Mouse (Mus musculus) NIH3T3 (cell line): ENCODE results near the gene Dnajb13.
"Not testable (repeated sequence)": the region's sequence is repeated elsewhere in the genome, so short reads cannot be mapped to it uniquely, and the experiment has no call there.

Experiments used
- DNase-seq: peaks from one replicate; pipeline ENCODE4 v3.0.0-alpha.2; 2012; ENCODE audit warnings: low read depth

The Dnajb13 gene

DNA sequence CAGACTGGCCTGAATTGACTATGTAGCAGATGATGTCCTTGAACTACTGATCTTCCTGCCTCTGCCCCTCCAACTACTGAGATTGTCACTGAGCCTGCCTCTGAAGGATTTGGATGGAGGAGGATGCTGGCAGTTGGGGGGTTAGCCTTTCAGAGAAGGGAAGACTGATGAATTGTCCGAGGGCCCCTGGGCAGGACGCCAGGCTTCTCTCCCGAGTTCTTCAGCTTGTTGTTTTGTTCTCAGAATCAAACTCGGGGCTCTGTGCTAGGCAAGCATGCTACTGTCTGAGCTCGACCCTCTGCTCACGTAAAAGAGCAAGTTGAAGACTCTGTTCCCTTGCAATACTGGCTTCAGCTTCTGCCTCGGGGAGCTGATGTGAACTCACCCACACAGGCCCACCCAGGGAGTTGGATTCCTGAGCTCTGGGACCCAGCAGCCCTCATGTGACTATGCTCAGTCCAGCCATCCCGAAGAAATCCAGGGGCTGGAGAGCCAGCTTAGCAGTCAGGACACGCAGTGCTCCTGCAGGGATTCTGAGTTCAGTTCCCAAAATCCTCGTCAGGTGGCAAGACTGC, 26.2 kb downstream of the Dnajb13 start:
- DNase-seq: peak; percentile 56

DNA sequence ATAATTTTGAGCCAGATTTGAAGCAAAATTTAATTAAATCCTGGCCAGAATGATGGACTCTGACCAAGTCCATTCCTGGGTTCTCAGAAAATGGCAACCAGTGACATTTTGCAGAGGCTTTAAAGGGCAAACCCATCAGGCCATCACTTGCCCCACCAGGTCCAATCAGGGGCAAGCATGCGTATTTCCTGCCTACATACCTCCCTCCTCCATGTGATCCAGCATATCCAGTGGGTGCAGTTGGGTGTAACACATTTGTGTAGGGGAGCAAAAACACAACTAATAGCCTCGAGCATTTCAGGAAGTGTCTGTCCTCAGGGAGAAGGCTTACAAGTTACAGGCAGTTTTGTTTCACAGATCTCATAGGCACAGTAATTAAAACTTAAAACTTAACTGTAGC, 27.5 kb downstream of the Dnajb13 start:
- DNase-seq: no peak

DNA sequence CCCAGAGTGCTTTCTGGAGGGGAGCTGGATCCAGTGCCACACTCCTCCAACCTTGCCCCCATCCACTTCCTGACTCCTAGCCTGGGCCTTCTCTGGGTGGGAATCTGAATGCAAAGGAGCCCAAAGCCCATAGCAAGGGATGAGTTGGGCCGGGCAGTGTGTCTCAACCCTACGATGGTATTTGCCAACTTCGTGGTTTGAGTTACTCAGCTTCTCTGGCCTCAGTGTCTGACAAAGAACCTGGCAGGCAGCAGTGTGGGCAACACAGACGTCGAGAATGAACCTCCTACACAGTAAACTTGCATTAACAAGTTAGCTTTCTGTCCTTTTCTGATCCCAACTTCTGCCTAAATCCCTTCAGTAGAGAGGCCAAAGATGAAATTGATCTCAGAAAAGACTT, 30.3 kb downstream of the Dnajb13 start:
- peak; percentile 80 for DNase-seq

DNA sequence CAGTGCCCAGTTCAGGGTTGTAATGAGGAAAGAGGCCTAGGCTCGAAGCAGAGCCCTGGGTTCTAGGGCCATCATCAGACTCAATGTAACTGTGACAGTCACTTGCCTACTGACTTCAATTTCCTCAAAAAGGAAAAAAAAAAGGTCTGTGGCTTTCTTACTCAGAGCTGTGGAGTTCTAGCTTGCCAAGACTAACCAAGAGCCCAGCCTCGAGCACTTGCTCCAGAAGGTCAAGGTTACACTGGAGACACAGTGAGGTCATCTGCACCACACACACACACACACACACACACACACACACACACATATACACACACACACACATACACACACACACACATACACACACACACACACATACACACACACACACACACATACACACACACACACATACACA, 32.7 kb downstream of the Dnajb13 start:
- DNase-seq: not testable (repeated sequence)

DNA sequence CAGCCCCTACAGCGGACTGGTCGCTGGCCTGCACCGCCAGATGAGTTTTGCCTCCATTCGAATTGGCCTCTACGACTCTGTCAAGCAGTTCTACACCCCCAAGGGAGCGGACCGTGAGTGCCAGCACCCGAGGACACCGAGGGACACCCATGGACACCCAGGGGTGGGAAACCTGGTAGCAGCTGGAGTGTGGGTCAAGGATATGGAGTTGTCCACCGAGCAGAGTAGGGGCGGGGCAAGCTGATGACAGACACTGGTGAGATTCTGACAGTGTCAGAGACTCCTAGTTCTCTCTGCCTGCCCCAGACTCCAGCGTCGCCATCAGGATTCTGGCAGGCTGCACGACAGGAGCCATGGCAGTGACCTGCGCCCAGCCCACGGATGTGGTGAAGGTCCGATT, 34.6 kb downstream of the Dnajb13 start:
- DNase-seq: no peak

DNA sequence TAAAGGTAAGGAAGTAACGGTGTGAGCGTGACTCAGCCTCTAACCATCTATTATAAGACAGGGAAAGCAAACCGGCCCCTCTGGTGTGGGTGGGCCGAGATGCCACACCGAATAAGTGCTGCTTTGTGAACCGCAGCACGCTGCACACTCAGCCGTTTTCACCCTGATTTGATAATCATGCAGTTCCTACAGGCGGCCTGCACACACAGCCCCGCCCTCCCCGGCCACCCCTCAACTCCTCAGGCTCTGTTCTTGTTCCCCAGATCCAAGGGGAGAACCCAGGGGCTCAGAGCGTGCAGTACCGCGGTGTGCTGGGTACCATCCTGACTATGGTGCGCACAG, 35.0 kb downstream of the Dnajb13 start:
- no peak for DNase-seq

DNA sequence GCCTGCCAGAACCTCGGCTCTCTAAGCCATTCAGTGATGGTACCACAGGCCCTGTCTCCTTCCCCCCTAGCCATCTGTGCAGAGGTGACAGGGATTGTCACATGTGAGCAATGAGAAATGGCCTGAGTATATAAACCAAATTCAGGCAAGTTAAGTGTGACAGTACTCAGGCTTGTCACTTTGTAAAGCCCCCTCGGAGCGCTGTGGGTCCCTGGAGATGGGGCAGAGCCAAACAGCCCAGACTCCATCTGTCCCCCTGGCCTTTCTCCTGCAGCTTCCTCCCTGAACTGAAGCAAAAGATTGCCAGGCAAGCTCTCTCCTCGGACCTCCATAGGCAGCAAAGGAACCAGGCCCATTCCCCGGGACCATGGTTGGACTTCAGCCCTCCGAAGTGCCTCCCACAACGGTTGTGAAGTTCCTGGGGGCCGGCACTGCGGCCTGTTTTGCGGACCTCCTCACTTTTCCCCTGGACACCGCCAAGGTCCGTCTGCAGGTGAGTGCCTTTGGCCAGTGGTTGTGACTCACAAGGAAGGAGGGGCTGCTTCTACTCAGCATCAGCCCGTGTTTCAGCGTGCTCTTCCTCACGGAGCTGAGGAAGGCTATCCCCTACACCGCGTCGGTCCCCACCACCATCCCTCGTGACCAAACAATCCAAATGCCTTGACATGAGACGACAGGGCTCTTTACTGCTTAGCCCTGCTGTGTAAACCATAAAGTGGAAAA, 35.5 kb downstream of the Dnajb13 start:
- no peak for DNase-seq

DNA sequence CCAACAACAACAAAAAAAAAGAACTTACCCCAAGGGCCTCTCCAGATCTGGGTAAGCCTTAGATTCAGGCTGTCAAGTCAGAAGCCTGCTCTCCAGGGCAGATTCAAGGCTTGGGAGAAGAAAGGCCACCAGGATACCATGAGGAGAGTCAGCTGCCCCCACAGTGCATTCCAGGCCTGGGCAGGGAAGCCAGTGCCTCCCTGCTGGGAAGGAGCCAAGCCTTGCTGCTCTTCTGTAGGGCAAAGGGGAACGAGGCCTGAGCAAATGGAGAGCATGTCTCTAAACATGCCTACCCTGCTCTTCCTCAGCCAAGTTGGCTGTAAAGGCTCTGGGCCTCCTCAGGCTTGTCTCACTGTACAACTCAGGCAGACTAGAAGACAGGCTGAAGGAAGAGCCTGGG, 40.1 kb downstream of the Dnajb13 start:
- peak; percentile 70 for DNase-seq

DNA sequence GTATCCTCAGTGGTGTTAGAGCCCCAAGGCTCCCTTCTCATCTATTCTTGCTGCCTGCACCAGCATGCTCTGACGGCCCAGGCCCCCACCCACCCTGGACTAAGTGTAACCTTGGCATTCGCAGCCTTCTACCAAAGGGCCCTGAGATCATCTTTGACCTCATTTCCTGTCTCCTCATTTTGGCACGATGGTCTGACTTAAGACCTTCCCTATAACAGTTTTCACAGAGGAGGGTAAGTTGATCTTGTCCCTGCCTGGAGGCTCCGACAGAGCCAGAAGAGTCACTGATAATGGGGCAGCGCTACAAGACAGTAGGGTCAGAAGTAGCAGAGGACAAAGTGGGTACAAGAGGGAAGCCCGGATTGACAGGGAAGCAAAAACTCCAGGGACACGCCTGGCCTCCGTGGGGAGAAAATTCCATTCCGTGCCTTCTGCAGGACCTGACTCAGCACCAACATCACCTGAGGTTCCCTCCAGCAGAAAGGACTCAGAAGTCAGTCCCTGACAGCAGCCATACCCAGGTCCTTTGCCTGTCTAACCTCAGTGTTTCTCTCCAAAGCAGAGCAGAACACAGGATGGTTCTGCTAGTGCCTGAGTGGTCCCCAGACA, 40.8 kb downstream of the Dnajb13 start:
- no peak for DNase-seq

DNA sequence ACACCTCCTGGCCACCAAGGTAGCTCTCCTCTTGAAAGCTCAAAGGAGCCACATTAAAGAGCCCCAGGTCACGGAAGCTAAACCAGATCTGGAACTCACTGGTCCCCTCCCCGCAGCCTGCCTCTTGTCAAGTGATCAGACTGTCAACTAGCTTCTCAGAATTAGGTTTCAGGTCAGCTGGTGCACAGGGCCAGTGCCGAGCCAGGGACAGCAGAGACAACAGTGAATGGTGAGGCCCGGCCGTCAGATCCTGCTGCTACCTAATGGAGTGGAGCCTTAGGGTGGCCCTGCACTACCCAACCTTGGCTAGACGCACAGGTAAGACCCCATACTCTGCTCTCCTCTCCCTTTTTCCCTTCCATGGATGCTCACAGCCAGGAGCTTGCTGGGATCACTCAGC, 42.0 kb downstream of the Dnajb13 start, which contains the start of gene Ucp3:
Gene Ucp3, plus strand, starts transcription at position 214 of the 400 bp plus-strand sequence.
- DNase-seq: no peak

DNA sequence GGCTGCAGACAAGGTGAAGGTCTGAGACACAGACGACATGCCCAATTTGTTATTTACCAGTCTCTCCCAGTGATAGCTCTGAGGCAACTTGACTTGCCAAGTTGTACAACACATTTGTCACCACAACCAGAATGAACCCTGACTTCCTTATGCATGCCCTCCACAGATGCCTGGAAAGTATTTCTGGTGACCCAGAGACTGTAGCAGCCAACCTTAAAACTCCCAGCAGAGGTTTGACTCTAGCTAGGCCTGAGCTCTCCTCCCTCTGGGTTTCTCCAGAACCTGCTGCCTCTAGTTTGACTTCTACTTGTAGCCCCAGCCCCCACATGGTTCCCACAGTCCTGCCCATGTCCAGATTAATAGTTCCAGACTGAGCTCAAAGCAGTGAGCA, 43.4 kb downstream of the Dnajb13 start:
- no peak for DNase-seq

DNA sequence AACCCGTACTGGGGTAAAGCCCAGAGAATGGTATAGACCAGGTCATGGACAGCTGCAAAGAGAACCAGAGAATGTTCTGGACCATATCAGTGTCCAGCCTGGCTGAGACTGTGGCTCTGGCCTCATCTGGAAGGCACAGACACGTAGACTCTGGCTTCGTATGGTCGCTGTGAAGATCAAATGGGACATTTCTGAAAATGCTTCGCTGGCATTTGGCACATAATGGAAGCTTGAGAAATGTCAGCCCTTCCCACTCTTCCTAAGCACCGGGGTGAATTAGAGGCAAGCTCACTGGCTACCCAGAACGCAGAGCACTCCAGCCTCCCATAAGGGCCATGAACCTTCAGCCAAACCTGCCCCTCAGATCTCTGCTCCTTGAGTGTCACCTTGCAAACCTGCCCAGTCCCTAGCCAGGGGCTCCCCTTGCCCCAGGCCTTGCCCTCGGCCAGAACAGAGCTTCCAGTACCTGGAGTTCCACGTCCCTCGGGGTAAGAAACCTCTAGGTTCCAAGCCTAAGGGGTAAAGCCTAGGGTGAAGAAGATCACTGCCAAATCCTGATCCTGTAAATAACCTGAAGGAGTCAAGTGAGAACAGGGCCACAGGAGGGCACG, 43.9 kb downstream of the Dnajb13 start:
- DNase-seq: no peak

DNA sequence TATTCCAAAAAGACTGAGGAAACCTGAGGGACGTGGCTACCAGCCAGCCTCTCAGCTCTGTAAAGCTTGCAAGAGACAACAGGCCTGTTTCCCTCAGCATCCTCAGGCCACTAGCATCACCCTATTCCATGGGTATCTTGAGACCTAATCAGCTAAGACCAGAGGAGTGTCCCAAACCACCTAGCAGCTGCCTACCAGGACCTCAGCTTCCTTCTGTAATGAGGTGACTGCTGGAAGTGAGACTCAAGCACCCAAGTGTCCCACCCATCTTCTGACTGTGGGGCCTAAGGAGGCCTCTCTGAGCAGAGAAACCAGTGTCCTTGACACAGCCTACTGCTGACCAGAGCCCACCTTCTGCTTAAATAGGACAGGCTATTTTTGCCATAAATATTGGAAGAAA, 45.3 kb downstream of the Dnajb13 start:
- DNase-seq: no peak

DNA sequence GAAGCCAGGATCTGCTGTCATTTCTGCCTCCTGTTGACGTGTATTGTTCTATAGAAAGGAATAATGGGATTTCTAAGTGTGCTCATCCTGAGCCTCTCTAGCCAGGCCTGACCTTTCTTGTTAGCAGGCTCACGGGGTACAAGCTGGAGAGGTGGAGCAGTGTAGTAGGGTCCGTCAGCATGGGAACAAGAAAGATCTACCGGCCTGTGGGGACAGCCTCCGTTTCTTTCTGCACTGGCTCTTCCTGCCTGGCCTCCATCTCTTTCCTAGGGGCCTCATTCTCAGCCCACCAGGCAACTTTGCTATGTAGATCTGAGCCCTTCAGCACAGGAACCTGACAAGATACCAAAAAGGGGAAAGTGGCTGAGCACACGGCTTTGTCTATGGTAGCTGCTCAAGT, 46.0 kb downstream of the Dnajb13 start:
- DNase-seq: no peak

DNA sequence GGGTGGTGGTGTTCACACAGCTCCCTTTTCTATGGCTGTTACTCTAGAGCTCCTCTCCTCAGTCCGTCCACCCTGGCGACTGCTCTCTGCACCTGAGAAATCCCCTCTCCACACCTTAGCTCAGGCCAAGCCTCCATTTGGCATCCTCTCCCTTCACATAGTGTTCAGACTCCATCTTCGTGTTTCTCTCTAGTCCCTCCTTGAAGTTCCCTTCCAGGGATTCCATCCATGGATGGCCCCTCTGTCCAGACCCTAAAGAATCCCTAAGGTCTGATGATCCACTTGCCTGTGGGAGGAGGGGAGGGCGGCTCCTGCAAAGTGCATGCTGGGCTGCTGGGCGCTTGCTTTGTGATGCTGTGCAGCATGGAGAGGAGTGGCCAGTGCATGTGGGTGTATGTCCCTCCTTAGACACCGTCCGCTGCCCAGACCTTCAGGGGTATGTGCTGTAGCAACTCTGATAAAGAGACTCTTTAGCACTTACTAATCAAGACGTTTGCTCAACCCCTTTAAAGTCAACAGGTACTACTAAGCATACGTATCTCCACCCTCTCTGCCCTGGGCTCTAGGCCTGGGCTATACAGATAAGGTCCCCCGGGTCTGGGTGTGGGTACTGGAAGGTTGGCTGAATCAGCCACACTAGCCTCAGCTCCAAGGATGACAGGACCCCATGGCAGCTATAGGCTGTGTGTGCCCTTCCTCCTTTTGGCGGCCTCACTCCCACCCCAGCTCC, 47.8 kb downstream of the Dnajb13 start:
- no peak for DNase-seq

DNA sequence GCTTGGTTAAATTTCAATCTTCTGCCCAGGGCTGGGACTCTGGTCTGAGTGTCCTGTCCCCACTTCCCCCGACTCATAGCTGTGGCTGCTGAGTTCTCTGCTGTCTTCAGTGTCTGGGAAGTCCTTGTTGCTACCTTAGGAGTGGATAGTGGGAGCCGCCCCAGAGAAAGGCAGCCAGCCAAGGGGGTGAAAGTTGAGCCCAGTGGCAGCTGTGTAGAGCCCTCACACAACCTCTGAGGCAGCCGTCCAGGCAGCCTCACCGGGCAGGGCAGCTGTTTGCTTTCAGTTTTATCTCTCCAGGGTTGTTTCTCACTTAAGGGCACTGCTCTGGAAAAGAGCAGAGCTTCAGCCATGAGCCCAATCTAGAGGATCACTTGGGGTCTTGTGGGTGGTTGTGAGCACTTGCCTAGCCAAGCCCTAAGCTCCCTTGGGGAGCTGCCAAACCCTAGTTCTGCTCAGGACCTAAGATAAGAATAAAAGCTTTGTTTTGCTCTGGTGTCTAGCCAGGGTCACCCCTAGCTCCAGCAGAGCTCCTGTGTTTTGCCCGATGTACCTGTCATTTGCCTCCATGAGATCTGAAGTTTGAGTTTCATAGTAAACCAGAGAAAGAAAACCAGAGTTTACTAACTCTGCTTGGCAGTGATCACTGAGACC, 49.0 kb downstream of the Dnajb13 start:
- peak; percentile 85 for DNase-seq

DNA sequence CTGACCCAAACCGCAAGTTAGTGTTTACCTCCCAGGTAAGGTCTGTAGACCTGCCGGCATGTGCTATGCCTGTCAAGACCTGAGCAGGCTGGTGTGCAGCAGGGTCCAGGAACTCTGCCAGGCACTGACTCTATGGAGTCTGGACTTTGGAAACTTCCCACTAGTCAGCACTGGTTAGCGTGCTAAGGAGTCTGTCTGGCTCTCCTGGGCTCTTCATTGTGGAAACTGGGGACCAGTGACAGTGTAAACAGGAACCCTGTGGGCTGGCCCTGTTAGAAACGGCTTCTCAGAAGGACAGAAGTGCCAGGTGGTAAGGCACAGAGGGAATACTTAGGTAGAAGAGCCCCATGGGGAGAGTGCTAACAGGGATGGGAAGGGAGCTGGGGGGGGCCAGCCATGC, 49.5 kb downstream of the Dnajb13 start:
- peak; percentile 58 for DNase-seq

DNA sequence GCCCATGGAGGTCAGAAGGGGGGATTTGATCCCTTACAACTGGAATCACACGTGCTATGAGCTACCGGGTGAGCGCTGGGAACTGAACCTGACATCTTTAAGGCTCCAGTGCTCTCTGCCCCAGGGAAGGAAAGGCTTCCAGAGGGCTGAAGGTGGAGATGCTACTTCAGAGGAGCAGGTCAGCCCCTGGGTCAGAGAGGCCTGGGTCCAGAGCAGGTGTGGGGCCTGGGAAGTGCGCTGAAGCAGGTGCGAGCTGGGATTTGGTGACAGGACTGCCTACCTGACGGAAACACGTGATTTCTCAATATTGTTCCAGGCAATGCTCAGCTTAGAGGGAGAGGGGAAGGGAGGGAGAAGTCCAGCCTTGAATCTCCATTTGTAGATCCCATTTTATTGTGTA, 50.5 kb downstream of the Dnajb13 start:
- no peak for DNase-seq

DNA sequence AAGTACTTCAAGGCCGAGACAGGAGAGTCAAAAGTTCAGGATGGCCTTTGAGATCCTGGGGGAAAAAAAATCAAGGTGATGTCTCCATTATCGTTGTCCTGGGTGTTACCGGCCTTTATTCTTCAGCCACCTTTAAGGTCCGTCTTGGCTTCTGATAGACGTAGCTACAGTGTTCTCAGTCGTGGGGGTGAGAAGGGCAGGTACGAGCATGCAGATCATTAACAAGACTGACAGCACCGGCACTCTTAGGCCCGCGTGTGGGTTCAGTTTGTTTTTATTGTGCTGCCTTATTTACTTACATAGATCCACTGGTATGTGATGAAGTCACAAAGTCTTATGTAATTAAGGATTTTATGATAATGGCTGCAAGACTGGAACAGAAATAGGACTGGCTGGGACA, 51.0 kb downstream of the Dnajb13 start:
- DNase-seq: no peak

DNA sequence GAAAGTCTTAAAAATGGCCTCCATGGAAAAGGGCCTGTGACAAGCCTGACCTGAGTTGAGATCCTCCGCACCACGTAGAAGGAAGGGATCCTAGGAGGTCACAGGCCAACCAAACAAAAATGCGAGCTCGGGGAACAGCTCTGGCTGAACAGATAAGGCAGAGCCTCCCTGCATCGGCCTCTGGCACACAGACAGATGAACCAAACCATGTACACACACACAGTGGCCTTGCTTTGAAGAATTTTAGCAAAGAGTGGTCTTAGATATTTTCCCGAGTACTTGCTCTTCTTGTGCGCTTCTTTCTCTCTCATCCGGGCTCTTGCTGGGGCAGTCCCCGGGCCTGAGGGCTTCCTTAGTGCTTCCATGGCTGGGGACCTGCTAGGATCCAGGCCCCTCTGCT, 51.6 kb downstream of the Dnajb13 start:
- DNase-seq: no peak

DNA sequence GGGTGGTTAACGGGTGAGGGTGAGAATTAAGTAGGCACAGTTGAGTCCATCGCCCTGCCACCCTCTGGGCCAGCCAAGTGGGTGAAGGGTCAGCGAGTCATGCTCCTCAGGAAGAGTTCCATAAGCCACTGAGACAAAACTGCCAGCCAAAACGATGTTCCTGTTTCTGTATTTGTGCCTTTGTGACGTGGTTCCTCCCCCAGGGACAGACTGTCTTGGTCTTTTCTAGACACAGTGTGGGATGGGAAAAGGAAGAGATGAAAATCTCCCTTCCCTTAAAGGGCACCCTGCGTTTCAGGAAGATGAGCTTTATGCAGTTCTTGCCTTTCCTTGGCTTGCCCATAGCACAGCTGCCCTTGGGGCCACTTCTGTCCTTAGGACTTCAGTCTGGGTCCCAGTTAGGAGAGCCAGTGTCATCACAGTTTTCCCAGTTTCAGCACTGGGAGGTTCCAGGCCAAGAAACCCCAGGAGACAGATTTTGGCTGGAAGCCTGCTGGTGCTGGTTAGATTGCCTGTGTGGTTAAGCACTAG, 53.1 kb downstream of the Dnajb13 start:
- DNase-seq: peak; percentile 59

DNA sequence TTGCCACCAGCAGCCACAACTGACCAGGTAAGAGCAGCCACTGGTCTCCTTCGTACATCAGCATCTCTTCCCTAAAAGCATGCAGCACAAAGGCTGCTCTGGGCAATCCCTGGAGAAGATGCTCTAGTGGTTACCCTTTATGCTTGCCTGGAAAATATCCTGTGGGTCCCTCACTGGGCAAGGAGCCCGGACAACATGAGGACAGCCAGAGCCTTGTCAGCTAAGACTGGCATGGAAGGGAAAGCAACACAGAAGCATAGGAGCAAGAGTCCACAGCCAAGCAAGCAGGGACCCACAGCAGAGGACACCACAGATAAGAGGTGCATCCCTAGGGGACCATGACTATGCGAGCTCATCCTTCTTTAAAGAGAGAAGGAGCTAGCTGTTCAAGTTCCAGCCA, 54.9 kb downstream of the Dnajb13 start:
- no peak for DNase-seq
